Mouse (Mus musculus): ENCODE results near the gene Dctn5. TPM values are rescaled to one million over a fixed set of nuclear protein-coding genes. Genes with fewer than 3 reads are reported as not detected.

Dctn5 gene
- polyA plus RNA-seq, 1 experiment: 77.1 TPM

DNA sequence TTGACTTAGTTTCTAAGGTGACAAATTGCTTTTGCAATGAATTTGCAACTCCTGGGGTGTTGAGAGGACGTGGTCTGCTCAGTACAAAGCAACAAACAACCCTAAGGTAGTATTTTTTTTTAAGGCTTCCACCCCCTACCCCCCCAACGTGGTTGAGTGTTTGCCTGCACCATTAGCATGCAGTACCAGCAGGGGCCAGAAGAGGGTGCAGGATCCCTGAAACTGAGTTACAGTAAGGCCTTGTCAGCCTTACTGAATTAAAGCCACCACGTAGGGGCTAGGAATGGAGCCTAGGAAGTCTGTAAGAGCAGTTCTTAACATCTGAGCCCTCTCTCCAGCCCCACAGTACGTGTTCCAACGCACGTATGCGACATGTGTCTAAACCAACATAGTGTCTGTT lies 56.6 kb downstream of the Dctn5 start:
- peak; percentile 23 for DNase-seq
- WGBS: 38% methylated on average over 7 of the region's 7 CpGs

GRCm38 (mm10) chr7:122191097-122191496 lies 58.3 kb downstream of the Dctn5 start:
- Histone ChIP-seq H3K4me1 (ENCODE audit: control insufficient read depth, insufficient read depth, low read length) (no peaks in the 10 kb centered on the region), H3K27me3 (replicated peaks; ENCODE audit: control insufficient read depth, insufficient read depth, low read length) (no peaks in the 10 kb centered on the region), H3K4me3 (ENCODE audit: insufficient read depth, low read depth, low read length) (no peak overlapping the region), H3K27ac (ENCODE audit: insufficient read depth, low read depth, low read length) (no peak overlapping the region), H3K36me3 (ENCODE audit: control insufficient read depth, insufficient read depth, low read length) (no peaks in the 10 kb centered on the region)
- TF ChIP-seq POLR2A (IDR thresholded peaks at IDR 0.05; ENCODE audit: low read depth, low read length) (no peak), CTCF (conservative IDR thresholded peaks at IDR 0.05; ENCODE audit: insufficient read depth, insufficient read length, low read depth, low read length) (no peak)
- WGBS: 71% methylated on average over 10 of the region's 10 CpGs
- DNase-seq: no peak

More for the DNA sequence above, 56.6 kb downstream of the Dctn5 start:
- Histone ChIP-seq H3K36me3 (ENCODE audit: control insufficient read depth, insufficient read depth, low read length) (no peaks in the 10 kb centered on the region), H3K27me3 (replicated peaks; ENCODE audit: control insufficient read depth, insufficient read depth, low read length) (no peaks in the 10 kb centered on the region), H3K4me1 (ENCODE audit: control insufficient read depth, insufficient read depth, low read length) (no peaks in the 10 kb centered on the region), H3K4me3 (ENCODE audit: insufficient read depth, low read depth, low read length) (no peak overlapping the region), H3K27ac (ENCODE audit: insufficient read depth, low read depth, low read length) (no peak overlapping the region)
- TF ChIP-seq POLR2A (IDR thresholded peaks at IDR 0.05; ENCODE audit: low read depth, low read length) (no peak), CTCF (conservative IDR thresholded peaks at IDR 0.05; ENCODE audit: insufficient read depth, insufficient read length, low read depth, low read length) (peak; percentile 78)

DNA sequence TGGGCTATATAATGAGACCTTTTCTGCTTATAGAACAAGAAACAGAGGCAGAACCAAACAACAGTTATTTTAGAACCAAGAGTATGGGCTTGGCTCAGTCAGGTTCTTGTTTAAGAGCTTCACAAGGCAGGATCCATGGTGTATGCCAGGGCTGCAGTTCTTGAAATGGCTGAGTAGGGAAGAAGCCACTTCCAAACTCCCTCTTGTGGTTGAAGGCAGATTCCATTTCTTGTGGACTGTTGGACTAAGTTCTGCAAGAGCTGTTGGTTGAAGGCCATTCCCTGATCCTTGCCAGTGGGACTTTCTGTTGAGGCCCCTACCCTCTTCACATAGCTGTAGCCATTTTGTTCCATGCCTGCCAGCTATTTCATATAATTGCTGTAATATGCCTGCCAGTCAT lies 61.1 kb downstream of the Dctn5 start:
- H3K4me3 ChIP-seq (ENCODE audit: insufficient read depth, low read depth, low read length): no peak overlapping the region
- TF ChIP-seq POLR2A (IDR thresholded peaks at IDR 0.05; ENCODE audit: low read depth, low read length): no peak
- no peak for TF ChIP-seq CTCF (conservative IDR thresholded peaks at IDR 0.05; ENCODE audit: insufficient read depth, insufficient read length, low read depth, low read length)
- no peak overlapping the region for H3K27ac ChIP-seq (ENCODE audit: insufficient read depth, low read depth, low read length)
- H3K4me1 ChIP-seq (ENCODE audit: control insufficient read depth, insufficient read depth, low read length): no peaks in the 10 kb centered on the region
- DNase-seq: peak; percentile 30
- H3K27me3 ChIP-seq (replicated peaks; ENCODE audit: control insufficient read depth, insufficient read depth, low read length): no peaks in the 10 kb centered on the region
- no peaks in the 10 kb centered on the region for H3K36me3 ChIP-seq (ENCODE audit: control insufficient read depth, insufficient read depth, low read length)

GRCm38 (mm10) chr7:122196771-122197170 lies 63.9 kb downstream of the Dctn5 start:
- DNase-seq: peak; percentile 71
- 46% methylated on average over 9 of the region's 9 CpGs for WGBS
- no peak overlapping the region for H3K4me3 ChIP-seq (ENCODE audit: insufficient read depth, low read depth, low read length)
- H3K27ac ChIP-seq (ENCODE audit: insufficient read depth, low read depth, low read length): no peak overlapping the region
- no peaks in the 10 kb centered on the region for H3K27me3 ChIP-seq (replicated peaks; ENCODE audit: control insufficient read depth, insufficient read depth, low read length)
- H3K36me3 ChIP-seq (ENCODE audit: control insufficient read depth, insufficient read depth, low read length): no peaks in the 10 kb centered on the region
- TF ChIP-seq POLR2A (IDR thresholded peaks at IDR 0.05; ENCODE audit: low read depth, low read length): no peak
- TF ChIP-seq CTCF (conservative IDR thresholded peaks at IDR 0.05; ENCODE audit: insufficient read depth, insufficient read length, low read depth, low read length): no peak
- no peaks in the 10 kb centered on the region for H3K4me1 ChIP-seq (ENCODE audit: control insufficient read depth, insufficient read depth, low read length)

DNA sequence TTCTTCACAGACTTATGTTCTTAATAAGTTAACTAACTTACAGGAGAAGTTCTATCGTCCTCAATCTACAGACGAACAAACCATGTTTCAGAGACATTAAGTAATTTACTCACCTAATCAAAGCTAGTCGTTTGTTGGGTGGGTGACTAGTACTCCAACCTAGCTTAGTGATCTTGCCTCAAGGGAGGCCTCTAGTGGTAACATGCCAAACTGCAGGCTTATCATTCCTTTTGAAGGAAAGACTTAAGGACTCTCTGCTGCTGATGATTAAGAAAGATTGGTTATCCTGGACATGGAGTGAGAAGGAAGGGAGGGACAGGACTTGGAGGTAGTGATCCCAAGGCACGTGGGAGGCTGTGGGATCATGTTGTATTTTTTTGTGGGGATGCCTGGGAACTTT lies 64.5 kb downstream of the Dctn5 start:
- no peaks in the 10 kb centered on the region for H3K4me1 ChIP-seq (ENCODE audit: control insufficient read depth, insufficient read depth, low read length)
- no peak overlapping the region for H3K4me3 ChIP-seq (ENCODE audit: insufficient read depth, low read depth, low read length)
- no peaks in the 10 kb centered on the region for H3K27me3 ChIP-seq (replicated peaks; ENCODE audit: control insufficient read depth, insufficient read depth, low read length)
- peak; percentile 40; the same call in 1 of the 2 replicates for TF ChIP-seq CTCF (conservative IDR thresholded peaks at IDR 0.05; ENCODE audit: insufficient read depth, insufficient read length, low read depth, low read length)
- TF ChIP-seq POLR2A (IDR thresholded peaks at IDR 0.05; ENCODE audit: low read depth, low read length): no peak
- peak; percentile 75 for DNase-seq
- WGBS: 27% methylated on average over 4 of the region's 4 CpGs
- H3K27ac ChIP-seq (ENCODE audit: insufficient read depth, low read depth, low read length): no peak overlapping the region
- H3K36me3 ChIP-seq (ENCODE audit: control insufficient read depth, insufficient read depth, low read length): no peaks in the 10 kb centered on the region

Other genes with a start within 250 kb of the Dctn5 start
- 39.9 and 41.7 TPM in 2 replicates for gene Cog7, start 151.3 kb upstream of the Dctn5 start, polyA plus RNA-seq (2012; rRNA removed)
- 49.1 and 53.0 TPM in 2 replicates for gene Gga2, start 111.8 kb upstream of the Dctn5 start, polyA plus RNA-seq (2012; rRNA removed)
- gene Ubfd1, start 65.9 kb upstream of the Dctn5 start, polyA plus RNA-seq (2012; rRNA removed): 18.9 and 19.6 TPM in 2 replicates
- 9.2 and 11.2 TPM in 2 replicates for gene Ears2, start 65.8 kb upstream of the Dctn5 start, polyA plus RNA-seq (2012; rRNA removed)
- 437 and 852 TPM in 2 replicates for gene Ndufab1, start 31.2 kb upstream of the Dctn5 start, polyA plus RNA-seq (2012; rRNA removed)
- 0.59 and 0.98 TPM in 2 replicates for gene Palb2, start 56 bp upstream of the Dctn5 start, polyA plus RNA-seq (2012; rRNA removed)
- 1.1 and 1.5 TPM in 2 replicates for gene Plk1, start 26.4 kb downstream of the Dctn5 start, polyA plus RNA-seq (2012; rRNA removed)
- 0.16 and 0.19 TPM in 2 replicates for gene Ern2, start 53.2 kb downstream of the Dctn5 start, polyA plus RNA-seq (2012; rRNA removed)
- gene Chp2, start 86.5 kb downstream of the Dctn5 start, polyA plus RNA-seq (2012; rRNA removed): 1.2 and 1.6 TPM in 2 replicates
- 2.5 and 6.1 TPM in 2 replicates for gene Prkcb, start 155.7 kb downstream of the Dctn5 start, polyA plus RNA-seq (2012; rRNA removed)

Measured in kidney, adult 2 months (tissue).